Mouse (Mus musculus) embryonic stem cell, embryonic (primary cell): Measurements from ENCODE around the gene Dnajc17.

Source experiments
- CTCF ChIA-PET, 4 experiments: fragments of 300-600 bp in 2 of 4; fragments of 350-600 bp in 2 of 4; sonication (Branson Sonifier 250); formaldehyde crosslinking; loops; one replicate each; lab custom pipeline; 2022; ENCODE audit warnings: inconsistent platforms in 2 of 4; lab: Charles Lee
- POLR2A ChIA-PET, 4 experiments: fragments of 300-600 bp in 2 of 4; fragments of 350-600 bp in 2 of 4; sonication (Branson Sonifier 250); formaldehyde crosslinking; loops; one replicate each; lab custom pipeline; 2022; ENCODE audit warnings: antibody characterized with exemption in 4 of 4, inconsistent platforms in 1 of 4; lab: Charles Lee

Gene Dnajc17

DNA sequence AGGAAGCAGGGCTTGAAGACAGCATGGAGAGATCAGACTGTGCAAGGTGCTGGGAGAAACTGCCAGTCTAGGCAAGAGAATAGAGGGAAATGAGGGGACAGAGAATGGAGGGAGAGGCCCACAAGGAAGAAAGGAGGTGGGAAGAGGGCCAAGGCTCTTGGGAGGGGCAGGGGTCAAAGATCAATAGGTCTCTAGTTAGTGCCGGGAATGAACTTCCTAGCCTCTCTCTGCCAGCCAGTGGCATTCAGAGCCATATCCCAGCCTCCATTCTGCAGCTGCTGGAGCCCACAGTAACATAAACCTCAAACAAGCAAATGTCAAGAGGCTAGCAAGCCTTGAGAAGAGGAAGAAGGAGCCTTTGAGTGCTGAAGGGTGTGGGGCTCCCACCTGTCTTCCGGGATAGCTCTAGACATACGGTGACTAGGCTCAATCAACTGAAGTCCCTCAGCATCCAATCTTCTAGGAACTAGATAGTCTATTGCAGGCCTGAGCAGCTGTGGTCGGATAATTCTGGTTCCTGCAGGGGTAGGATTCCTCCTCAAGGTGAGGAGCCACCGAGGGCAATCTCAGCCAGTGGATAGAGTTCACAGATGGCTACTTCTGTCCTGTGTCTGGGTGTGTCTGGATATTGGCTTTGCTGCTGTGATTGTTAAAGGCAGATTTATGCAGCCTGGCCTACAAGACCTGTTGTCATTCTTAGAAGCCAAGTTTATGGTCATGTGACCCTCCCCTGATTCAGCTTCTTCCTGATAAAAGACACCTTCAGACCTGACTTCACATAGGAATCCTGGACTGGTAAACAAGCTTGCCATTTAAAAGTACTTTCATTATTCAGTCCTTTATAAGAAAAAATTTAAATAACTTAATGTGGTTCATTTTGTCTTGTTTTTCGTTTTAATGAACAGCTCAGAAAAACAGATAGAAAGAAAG is 21.4 kb upstream of the Dnajc17 start, which contains the start of gene Ppp1r14d:
Gene Ppp1r14d (minus strand): TSS at position 132 of the 930 bp plus-strand sequence.
- POLR2A ChIA-PET, result interaction anchor here in 3 of 4 experiments (0.6 to 2.8 kb wide), 16 partner anchors 12 to 248 kb away, joined by 3 to 19 read pairs (median 3); partner anchors contain the start of genes Ino80 (in 2 of the 3), Dll4 (in 1 of the 3) and Vps18 (in 1 of the 3)

DNA sequence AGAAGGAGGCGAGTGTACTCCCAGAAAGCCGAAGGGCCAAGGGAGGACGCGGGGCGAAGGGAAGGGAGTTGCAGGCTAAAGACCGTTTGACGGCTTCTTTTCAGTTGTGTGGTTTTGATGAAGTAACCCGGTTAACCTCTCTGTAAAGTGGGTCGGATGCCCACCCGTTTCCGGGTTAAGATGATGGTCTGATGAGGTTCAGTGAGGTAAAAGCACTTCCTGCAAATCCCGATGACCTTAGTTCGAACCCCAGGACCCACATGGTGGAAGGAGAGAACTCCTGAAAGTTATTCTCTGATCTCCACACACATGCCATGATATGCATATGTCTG is 547 bp upstream of the Dnajc17 start:
- POLR2A ChIA-PET, result interaction anchor here in 3 of 4 experiments (1.0 to 1.6 kb wide), 9 partner anchors 13 to 255 kb away, joined by 3 to 4 read pairs (median 3); partner anchors contain the start of genes Ccdc32 (in 1 of the 3), Rhov (in 1 of the 3) and Vps18 (in 1 of the 3)
- CTCF ChIA-PET, result no interaction called here

More for the DNA sequence above, 21.4 kb upstream of the Dnajc17 start, which contains the start of gene Ppp1r14d:
- CTCF ChIA-PET, result interaction anchor here in 2 of 4 experiments (0.7 to 0.9 kb wide), 2 partner anchors 20 to 31 kb away, joined by 3 to 4 read pairs; no protein-coding TSS in a partner anchor

DNA sequence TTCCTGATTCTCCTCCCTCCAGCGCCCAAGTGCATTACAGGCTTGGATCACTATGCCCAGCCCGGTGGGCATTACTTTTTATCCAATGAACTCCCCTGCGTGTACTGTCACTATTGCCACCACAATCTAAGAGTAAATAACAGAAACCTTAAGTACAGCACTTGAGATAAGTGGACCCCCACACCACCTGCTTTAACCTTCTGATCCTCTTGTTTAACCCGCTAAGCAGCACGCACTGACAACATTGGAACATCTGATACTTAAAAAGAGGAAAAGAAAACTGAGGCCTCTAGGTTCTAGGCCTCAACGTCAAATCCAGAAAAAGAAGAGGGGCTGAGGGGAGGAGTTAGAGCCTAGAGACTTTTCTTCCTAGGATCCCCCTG is 643 bp downstream of the Dnajc17 start:
- ChIA-PET CTCF (no interaction called here), POLR2A (interaction anchor here in 2 of 4 experiments (0.6 to 1.6 kb wide), 4 partner anchors 40 to 279 kb away, joined by 3 to 5 read pairs (median 4); partner anchors contain the start of gene Rhov (in 1 of the 2))

DNA sequence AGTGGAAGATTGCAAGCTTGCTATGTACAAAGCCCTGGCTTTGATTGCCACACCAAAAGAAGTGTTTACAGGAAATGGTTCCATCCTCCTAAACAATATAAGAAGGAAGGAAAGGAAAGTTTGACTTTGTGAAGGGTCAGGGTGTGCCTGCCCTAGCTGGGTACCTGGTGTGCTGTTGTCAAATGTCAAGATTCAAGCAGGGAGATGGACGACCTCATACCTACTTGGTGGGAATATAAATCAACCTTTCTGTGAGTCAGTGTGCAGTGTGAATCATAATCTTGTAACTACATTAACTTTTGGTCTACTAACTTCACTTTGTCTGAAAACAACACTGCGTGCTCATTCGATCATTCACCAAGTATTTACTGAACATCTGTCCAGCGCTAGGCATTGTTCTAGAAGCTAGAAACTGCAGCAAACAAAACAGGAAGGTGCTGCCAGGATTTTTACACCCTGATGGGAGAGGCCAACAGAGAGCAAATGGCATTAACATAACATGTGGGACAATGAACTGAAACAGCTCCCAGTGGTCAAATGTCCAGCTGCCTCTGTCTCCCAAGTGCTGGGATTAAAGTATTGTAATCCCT is 4.6 kb downstream of the Dnajc17 start:
- CTCF ChIA-PET, result interaction anchor here (0.6 to 2.0 kb wide), 11 partner anchors 14 to 308 kb away, joined by 3 to 5 read pairs (median 4); partner anchors contain the start of gene Vps18 (in 3 of the 4)
- POLR2A ChIA-PET, result interaction anchor here in 2 of 4 experiments (0.6 to 2.8 kb wide), 22 partner anchors 8 to 274 kb away, joined by 3 to 19 read pairs (median 4); partner anchors contain the start of genes Rhov (in 2 of the 2), Vps18 (in 2 of the 2), Ino80 (in 1 of the 2) and Ppp1r14d (in 1 of the 2)

GRCm38 (mm10) chr2:119202914-119203453 is 5.6 kb downstream of the Dnajc17 start:
- CTCF ChIA-PET, result interaction anchor here (0.5 to 2.0 kb wide), 13 partner anchors 9 to 309 kb away, joined by 3 to 5 read pairs (median 4); partner anchors contain the start of gene Vps18 (in 3 of the 4)
- POLR2A ChIA-PET, result interaction anchor here in 3 of 4 experiments (0.6 to 2.1 kb wide), 19 partner anchors 8 to 174 kb away, joined by 3 to 19 read pairs (median 4); partner anchors contain the start of genes Vps18 (in 2 of the 3), Ccdc32 (in 1 of the 3), Ppp1r14d (in 1 of the 3) and Rhov (in 1 of the 3)

- ChIA-PET CTCF (interaction anchor here in 3 of 4 experiments (0.5 to 0.9 kb wide), 3 partner anchors 31 to 125 kb away, joined by 3 to 8 read pairs (median 3); partner anchors contain the start of gene Vps18 (in 1 of the 3)), POLR2A (interaction anchor here in 2 of 4 experiments (0.6 to 0.8 kb wide), 2 partner anchors 35 to 51 kb away, joined by 3 read pairs; no protein-coding TSS in a partner anchor)
These were observed 9.7 kb downstream of the Dnajc17 start for GRCm38 (mm10) chr2:119198934-119199333.

- CTCF ChIA-PET, result interaction anchor here in 1 of 4 experiments (1.1 kb wide), 1 partner anchor 8 kb away, joined by 5 read pairs; no protein-coding TSS in a partner anchor
- POLR2A ChIA-PET, result interaction anchor here in 1 of 4 experiments (0.5 to 0.9 kb wide), 2 partner anchors 26 to 941 kb away, joined by 3 read pairs; no protein-coding TSS in a partner anchor
These were observed 10.5 kb downstream of the Dnajc17 start for GRCm38 (mm10) chr2:119198049-119198448.

- ChIA-PET CTCF (interaction anchor here in 2 of 4 experiments (0.7 to 1.3 kb wide), 3 partner anchors 8 to 30 kb away, joined by 3 to 5 read pairs (median 3); no protein-coding TSS in a partner anchor), POLR2A (interaction anchor here in 1 of 4 experiments (0.9 to 1.4 kb wide), 2 partner anchors 27 to 53 kb away, joined by 3 to 6 read pairs; no protein-coding TSS in a partner anchor)
These were observed 11.1 kb downstream of the Dnajc17 start for GRCm38 (mm10) chr2:119197493-119197892.

GRCm38 (mm10) chr2:119196316-119197108 is 12.1 kb downstream of the Dnajc17 start:
- ChIA-PET CTCF (interaction anchor here in 2 of 4 experiments (0.7 to 2.3 kb wide), 4 partner anchors 8 to 92 kb away, joined by 3 to 7 read pairs (median 4); partner anchors contain the start of gene Vps18 (in 2 of the 2)), POLR2A (interaction anchor here in 2 of 4 experiments (0.6 to 4.3 kb wide), 10 partner anchors 9 to 453 kb away, joined by 3 to 12 read pairs (median 3); partner anchors contain the start of genes Ino80 (in 1 of the 2), Spint1 (in 1 of the 2) and Vps18 (in 1 of the 2))

DNA sequence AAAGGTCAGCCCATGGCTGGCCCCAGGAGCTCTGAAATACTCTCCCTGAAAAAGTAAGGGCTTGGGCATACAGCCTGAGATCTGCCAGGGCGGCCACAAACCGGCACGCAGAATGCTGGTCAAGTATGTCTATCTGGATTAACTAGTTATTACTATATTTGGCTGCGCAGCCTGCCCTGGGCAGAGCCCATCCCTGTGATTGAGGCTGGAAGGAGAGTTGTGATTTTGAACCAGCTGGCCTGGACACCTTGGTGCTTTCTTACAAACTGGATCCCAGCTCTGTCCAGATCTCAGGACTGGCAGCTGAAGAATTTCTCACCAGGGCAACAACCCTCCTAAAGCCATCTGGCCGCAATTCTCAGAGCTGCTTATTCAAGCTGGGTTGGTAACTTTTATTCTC is 14.5 kb downstream of the Dnajc17 start:
- POLR2A ChIA-PET, result interaction anchor here in 1 of 4 experiments (0.7 to 4.3 kb wide), 6 partner anchors 9 to 95 kb away, joined by 3 to 12 read pairs (median 4); partner anchors contain the start of genes Ppp1r14d and Vps18
- CTCF ChIA-PET, result interaction anchor here in 2 of 4 experiments (0.7 to 2.3 kb wide), 3 partner anchors 8 to 94 kb away, joined by 3 to 7 read pairs (median 6); partner anchors contain the start of gene Vps18 (in 2 of the 2)

DNA sequence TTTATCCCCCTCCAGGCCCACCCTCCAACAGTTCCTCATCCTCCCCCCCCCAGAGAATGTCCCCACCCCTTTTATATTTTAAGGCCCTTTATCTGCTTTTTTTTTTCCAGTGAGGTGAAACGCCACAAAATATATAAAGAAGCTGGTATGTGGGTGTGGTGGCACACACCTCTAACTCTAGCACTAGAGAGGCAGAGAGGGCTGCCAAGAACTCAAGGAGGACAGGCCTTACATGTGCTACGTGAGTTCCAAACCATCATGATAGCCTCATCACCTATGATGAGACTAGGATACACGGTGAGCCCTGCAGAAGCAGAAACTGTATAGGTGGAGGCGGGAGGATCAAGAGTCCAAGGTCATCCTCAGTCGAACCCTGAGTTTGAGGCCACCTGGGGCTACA is 17.6 kb downstream of the Dnajc17 start:
- POLR2A ChIA-PET, result interaction anchor here in 2 of 4 experiments (0.6 to 1.0 kb wide), 4 partner anchors 30 to 60 kb away, joined by 3 to 9 read pairs (median 4); no protein-coding TSS in a partner anchor
- CTCF ChIA-PET, result no interaction called here

GRCm38 (mm10) chr2:119189029-119189710 is 19.4 kb downstream of the Dnajc17 start:
- POLR2A ChIA-PET, result interaction anchor here in 3 of 4 experiments (0.7 to 1.4 kb wide), 14 partner anchors 12 to 143 kb away, joined by 3 to 7 read pairs (median 3); no protein-coding TSS in a partner anchor
- CTCF ChIA-PET, result interaction anchor here (0.5 to 3.4 kb wide), 47 partner anchors 8 to 1350 kb away, joined by 3 to 21 read pairs (median 4); partner anchors contain the start of genes Vps18 (in 2 of the 4), Gchfr (in 1 of the 4), Gm14137 (in 1 of the 4) and Rhov (in 1 of the 4)

DNA sequence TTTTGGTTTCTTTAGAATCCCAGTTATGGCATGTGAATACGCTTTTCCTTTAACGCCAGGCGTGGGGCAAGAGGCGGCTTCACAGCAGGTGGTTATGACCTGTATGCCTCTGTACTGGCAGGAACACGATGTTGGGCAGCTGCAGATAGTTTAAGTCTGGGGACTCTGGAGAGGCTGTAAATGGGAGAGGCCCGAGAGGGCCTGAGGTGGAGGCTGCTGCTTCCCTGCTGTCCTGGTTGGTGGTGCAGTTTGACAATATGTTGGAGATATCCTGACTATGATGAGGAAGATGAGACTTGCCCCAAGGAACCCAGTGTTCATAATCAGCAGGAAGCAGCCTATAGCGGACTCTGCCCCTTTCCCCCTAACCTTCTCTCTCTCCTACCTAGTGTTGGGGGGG is 25.7 kb downstream of the Dnajc17 start:
- CTCF ChIA-PET, result interaction anchor here in 3 of 4 experiments (0.6 to 1.5 kb wide), 4 partner anchors 38 to 1511 kb away, joined by 3 to 5 read pairs (median 4); no protein-coding TSS in a partner anchor
- POLR2A ChIA-PET, result interaction anchor here in 1 of 4 experiments (0.6 kb wide), 1 partner anchor 1680 kb away, joined by 3 read pairs; no protein-coding TSS in a partner anchor

DNA sequence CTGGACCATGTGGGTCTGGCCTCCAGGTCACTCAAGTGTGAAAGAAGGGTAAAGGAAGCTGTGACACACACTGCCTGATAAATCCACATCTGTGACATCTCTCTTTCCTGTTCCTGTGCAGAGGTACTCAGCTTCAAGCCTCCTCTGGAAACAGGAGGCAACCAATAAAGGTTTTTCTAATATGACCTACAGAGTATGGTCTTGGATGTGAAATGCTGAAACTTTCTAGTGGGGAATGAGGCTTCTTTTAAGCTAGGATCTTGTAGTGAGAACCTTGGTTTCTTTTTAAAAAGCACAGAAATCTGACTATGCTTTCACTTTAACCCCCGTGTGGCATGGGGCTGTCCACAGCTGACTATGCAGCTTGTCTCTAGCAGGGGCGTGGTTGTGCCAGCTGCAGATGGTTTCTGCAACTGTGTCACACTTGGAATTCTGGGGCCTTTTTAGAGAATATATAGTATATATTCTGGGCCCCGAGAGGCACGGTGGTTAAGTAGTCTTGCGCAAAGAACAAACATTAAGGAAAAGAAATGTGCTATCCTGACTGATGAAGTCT is 31.1 kb downstream of the Dnajc17 start:
- ChIA-PET CTCF (interaction anchor here in 3 of 4 experiments (0.6 to 3.2 kb wide), 6 partner anchors 10 to 148 kb away, joined by 3 to 14 read pairs (median 4); partner anchors contain the start of gene Ccdc32 (in 1 of the 3)), POLR2A (interaction anchor here in 2 of 4 experiments (1.0 kb wide), 2 partner anchors 11 to 12 kb away, joined by 3 read pairs; no protein-coding TSS in a partner anchor)
